Mouse (Mus musculus): ENCODE results near the gene Asz1.

The Asz1 gene

DNA sequence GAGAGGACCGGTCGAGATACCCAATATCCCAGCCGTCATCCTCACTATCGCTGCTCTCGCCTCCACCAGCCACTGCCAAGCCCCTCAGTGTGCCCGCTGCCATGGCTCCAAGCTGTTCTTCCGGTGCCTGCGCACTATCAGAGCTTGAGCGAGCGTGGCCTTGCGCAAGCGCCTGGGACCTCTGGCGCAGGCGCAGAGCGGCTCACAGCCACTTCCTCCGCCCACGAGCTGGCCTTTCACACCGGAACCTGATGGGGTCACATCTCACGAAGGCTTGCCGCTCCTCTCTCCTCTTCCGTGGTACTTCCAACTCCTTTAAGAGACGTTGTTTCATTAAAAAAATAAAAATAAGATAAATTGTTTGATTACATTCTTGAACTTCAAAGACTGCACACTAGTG is at the start of gene Asz1:
Gene Asz1, minus strand, starts transcription at position 128 of the 400 bp plus-strand sequence.
- no peak for DNase-seq (ENCODE audit: low read depth, low spot score)

GRCm38 (mm10) chr6:18153031-18153430 is 44.2 kb upstream of the Asz1 start:
- peak; percentile 11 for DNase-seq (ENCODE audit: low read depth, low spot score)

DNA sequence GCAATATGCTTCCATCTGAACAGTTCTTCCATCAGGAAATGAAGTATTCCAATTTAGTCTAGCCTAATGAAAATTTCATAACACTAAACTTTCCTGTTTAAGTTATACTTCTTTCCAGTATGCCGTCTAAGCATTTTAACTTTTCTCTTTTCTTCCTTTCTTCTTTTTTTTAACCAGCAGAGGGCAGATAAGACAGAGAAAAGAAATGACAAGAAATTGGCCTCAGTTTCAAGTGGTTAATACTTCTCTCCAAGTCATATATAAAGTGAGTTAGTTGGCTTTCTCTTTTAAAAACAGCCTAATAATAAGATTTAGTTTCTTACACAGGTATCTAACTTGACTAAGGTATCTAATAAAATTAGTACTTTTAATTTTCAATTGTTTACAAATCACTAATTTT is 26.4 kb upstream of the Asz1 start:
- DNase-seq (ENCODE audit: low read depth, low spot score): peak; percentile 48

- no peak for DNase-seq (ENCODE audit: low read depth, low spot score)
These were observed 19.2 kb upstream of the Asz1 start for GRCm38 (mm10) chr6:18128059-18128458.

DNA sequence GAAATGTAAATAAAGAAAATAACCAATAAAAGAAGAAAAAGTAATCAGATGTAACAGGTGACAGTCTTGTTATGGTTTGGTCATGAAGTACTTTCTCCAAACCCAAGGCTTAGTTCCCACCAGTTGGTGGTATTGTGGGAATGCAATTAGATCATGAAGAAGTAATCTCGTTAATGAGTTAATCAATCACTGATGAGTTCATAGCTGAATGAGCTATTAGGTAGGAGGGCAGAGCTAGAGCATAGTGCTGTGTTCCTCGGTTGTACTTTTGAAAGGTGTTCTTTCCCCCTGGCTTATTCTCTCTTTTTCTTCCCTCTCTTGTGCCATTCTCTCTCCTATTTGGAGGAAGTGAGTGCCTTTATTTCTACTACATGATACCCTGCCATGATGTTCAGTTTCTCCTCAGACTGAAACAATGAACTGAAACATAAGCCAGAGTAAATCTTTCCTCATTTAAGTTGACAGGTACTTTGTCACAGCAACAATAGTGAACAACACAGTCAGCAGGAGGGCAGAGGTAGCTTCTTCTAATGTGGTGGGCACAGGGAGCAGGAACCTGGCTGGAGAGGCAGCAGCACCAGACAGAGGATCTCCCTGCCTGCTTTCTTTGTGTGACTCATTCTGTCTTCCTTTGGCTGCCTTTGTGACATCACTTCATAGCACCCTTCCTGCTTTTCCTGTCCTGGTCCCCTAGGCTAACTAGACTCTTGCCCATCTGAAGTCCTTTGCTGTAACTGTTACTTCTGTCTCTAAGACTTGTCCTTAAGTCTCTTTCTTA is 18.5 kb upstream of the Asz1 start:
- DNase-seq (ENCODE audit: low read depth, low spot score): peak; percentile 14

GRCm38 (mm10) chr6:18096861-18097260 is 12.0 kb downstream of the Asz1 start:
- DNase-seq (ENCODE audit: low read depth, low spot score): no peak

GRCm38 (mm10) chr6:18089098-18089497 is 19.8 kb downstream of the Asz1 start:
- no peak for DNase-seq (ENCODE audit: low read depth, low spot score)

- peak; percentile 67 for DNase-seq (ENCODE audit: low read depth, low spot score)
These were observed 21.6 kb downstream of the Asz1 start for GRCm38 (mm10) chr6:18087160-18087804.

DNA sequence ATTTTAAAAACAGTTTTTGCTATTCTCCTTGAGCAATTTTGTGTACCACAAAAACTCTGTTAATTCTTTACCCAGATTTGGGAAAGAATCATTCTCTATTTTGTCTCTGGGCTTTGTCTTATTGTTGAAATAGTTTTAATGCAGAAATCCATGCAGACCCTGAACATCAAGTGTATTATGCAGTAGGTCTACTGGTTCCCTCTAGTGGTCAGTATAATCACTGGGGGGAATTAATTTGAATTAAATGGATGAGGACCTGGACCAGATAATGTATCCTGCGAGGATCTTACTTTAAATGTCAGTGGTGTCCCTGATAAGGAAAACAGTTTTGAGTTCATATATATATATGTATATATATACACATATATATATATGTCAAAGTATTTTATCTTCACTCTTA is 30.2 kb downstream of the Asz1 start:
- peak; percentile 77 for DNase-seq (ENCODE audit: low read depth, low spot score)

DNA sequence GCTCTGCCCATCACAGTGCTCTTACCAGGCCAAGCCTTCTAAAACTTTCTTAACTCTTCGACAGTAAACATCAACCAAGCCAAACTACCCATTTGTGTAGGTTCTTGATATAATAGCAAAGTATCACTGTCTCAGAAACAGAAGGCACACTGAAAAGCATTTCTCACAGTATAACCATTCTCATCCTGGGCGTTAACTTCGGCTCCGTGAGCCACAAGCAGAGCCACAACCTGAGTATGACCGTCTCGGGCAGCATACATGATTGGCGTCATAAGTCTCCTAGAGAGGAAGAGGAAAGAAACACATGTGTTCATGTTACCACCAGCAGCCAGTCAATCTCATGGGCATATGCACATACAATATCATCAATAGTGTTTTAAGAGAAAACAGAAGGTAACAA is 31.9 kb downstream of the Asz1 start:
- DNase-seq (ENCODE audit: low read depth, low spot score): no peak

GRCm38 (mm10) chr6:18076577-18076976 is 32.3 kb downstream of the Asz1 start:
- DNase-seq (ENCODE audit: low read depth, low spot score): peak; percentile 19

DNA sequence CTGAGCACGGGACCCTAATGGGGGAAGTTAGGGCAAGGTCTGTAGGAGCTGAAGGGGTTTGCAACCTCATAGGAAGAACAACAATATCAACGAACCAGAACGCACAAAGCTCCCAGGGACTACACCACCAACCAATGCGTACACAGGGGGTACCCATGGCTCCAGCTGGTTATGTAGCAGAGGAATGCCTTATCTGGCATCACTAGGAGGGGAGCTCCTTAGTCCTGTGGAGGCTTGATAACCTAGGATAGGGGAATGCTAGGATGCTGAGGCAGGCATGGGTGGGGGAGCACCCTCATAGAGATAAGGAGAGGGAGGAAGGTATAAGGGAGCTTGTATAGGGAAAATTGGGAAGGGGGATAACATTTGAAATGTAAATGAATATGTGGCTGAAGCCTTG is 51.0 kb downstream of the Asz1 start:
- DNase-seq (ENCODE audit: low read depth, low spot score): no peak

DNA sequence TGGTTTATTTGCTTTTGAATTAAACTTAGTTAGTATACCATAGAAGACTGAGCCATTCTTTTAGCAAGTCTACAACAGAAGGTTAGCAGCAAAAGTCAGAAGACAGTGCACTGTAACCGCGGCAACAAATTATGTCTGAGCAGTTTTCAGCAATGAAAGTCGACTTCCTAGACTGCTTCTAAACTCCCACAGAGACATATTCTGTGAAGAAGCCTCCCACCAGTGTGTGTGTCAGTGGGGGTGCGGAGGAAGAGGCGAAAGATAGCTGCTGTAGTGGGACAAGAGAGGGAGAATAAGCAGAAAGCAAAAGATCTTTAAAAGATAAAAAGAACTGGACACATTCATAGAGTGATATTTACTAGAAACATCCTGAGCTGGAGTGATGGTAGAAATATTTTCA is 57.2 kb downstream of the Asz1 start:
- DNase-seq (ENCODE audit: low read depth, low spot score): no peak

GRCm38 (mm10) chr6:18044299-18044698 is 64.6 kb downstream of the Asz1 start:
- DNase-seq (ENCODE audit: low read depth, low spot score): no peak

DNA sequence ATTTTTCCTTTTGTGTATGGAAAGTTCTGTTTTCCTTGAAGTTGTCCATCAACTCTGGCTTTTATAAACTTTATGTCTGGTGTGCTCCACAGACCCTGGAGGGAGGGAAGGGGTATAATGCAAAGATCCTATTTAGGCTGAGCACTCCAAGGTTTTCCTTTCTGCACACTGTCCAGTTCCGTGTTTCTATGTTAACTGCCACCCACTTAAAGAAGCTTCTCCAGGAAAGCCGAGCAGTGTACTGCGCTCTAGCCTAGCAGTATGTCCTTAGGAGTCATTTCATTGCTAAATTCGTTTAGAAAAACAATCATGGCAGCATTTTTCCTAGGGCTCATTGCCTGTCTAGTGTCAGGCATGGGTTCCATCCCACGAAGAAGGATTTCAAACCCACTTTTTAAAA is 65.7 kb downstream of the Asz1 start:
- no peak for DNase-seq (ENCODE audit: low read depth, low spot score)

- no peak for DNase-seq (ENCODE audit: low read depth, low spot score)
These were observed 76.6 kb downstream of the Asz1 start for GRCm38 (mm10) chr6:18032271-18032670.

GRCm38 (mm10) chr6:18031509-18032010 is 77.3 kb downstream of the Asz1 start:
- no peak for DNase-seq (ENCODE audit: low read depth, low spot score)

DNA sequence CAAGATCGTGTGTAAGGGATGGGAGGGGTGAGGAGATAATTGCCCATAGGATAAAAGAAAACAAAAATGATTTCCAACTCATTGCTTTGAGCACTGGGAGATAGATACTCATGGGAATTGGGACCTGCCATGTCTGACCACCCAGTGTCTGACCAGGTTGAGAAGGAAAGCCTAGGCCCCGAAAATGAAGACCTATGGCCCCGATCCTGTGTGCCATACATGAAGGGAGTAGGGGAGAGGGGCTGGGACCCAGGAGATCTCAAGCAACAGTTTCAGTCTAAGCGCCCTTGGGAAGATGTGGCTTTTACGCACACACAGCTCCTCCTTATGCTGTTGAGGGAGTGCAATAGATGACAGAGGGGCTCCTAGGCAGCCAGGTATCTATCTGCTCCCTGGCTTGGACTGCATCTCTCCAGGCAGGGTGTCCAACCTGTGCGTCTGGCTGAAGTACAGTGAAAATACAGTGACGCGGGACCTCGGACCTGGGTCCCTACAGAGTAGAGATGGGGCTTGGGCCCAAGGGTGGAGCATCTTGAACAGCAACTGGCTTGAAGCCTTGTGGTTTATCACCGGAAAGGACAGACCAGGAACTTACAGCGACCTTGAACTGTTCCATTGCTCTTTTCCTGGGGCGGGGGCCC is 77.9 kb downstream of the Asz1 start:
- no peak for DNase-seq (ENCODE audit: low read depth, low spot score)

DNA sequence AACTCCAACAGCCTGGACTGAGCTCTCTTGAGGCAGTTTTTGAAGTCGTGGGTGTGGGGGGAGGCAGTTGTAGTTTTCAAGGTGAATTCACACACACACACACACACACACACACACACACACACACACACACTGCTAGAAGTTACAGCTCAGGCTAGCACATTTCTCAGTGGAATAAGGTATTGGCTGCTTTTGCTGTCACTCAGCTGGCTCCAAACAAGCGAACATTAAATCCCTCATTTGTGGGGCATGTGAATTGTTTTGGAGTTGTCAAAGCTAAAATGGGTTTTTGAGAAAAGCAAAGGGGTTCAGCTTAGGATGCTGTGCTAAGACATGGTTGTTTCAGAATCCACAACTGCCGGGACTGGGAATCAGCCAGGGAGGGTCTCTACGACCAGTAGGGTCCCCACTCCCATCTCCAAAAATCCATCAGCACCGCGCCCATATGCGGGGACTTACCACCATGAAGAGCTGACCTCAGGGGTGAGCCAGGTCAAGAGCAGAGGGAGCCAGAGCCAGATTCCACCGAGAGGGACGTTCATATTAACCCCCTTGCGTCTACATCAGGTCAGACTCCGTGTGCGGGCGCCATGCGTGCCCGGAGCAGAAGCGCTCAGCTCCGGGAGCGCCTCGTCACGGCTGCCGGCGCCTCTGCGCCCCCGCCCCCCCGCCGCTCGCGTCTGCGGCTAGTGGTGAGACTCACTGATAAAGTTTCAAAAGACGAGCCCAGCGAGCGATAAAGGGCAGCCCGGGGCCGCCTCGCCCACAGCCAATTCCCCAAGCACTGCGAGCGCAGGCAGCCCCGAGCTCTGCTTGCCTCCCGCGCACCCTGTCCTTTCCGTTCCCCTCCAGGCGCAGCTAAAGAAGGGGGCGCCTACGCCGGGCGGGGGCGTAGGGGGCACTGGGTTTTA is 78.9 kb downstream of the Asz1 start, which contains the start of gene Wnt2:
Gene Wnt2, minus strand, starts transcription at position 840 of the 911 bp plus-strand sequence.
- DNase-seq (ENCODE audit: low read depth, low spot score): no peak

- no peak for DNase-seq (ENCODE audit: low read depth, low spot score)
These were observed 84.6 kb downstream of the Asz1 start for GRCm38 (mm10) chr6:18024133-18024794.

GRCm38 (mm10) chr6:18013346-18013745 is 95.5 kb downstream of the Asz1 start:
- DNase-seq (ENCODE audit: low read depth, low spot score): no peak

Data from 3T3-L1 (cell line).